Mouse (Mus musculus) neural tube, embryonic 14.5 days (tissue): ENCODE measurements at regions not wholly inside any gene's neighbourhood (a gene's known extent, or its start where the extent isn't known, plus 50 kb on each side); places are given as distances from the start of the nearest gene placed in this dataset.

Experiments used
- ATAC-seq: fragments of 200-750 bp; cut with Nextera tagmentation; 2 replicates; pipeline ENCODE4 v1.8.0; 2017; ENCODE audit warnings: low read depth, mild to moderate bottlenecking, moderate TSS enrichment, moderate library complexity
- H3K27ac ChIP-seq: fragments of 300-500 bp; sonication (generic); 2 replicates; pipeline ENCODE4 v1.5.1; 2014; ENCODE audit warnings: low read depth, mild to moderate bottlenecking, control low read depth, low read length, moderate library complexity, mixed read lengths
- H3K27me3 ChIP-seq: fragments of 300-500 bp; sonication (generic); 2 replicates; pipeline ENCODE4 v1.6.1; 2014; ENCODE audit warnings: low read length; ENCODE audit not compliant: control insufficient read depth, insufficient read depth
- H3K36me3 ChIP-seq: fragments of 300-500 bp; sonication (generic); 2 replicates; pipeline ENCODE4 v1.6.1; 2014; ENCODE audit warnings: low read length, mixed read lengths; ENCODE audit not compliant: control insufficient read depth, insufficient read depth
- H3K4me1 ChIP-seq: fragments of 300-500 bp; sonication (generic); 2 replicates; pipeline ENCODE4 v1.6.1; 2014; ENCODE audit warnings: low read length; ENCODE audit not compliant: control insufficient read depth, insufficient read depth
- H3K4me2 ChIP-seq: fragments of 300-500 bp; sonication (generic); 2 replicates; pipeline ENCODE4 v1.6.1; 2014; ENCODE audit warnings: mild to moderate bottlenecking, low read depth, low read length, control low read depth
- H3K4me3 ChIP-seq: fragments of 300-500 bp; sonication (generic); 2 replicates; pipeline ENCODE4 v1.5.1; 2014; ENCODE audit warnings: low read depth, low read length, control low read depth, mixed read lengths
- H3K9ac ChIP-seq: fragments of 300-500 bp; sonication (generic); replicated peaks from 2 replicates; pipeline ENCODE4 v1.6.1; 2014; ENCODE audit warnings: low read depth, mild to moderate bottlenecking, control low read depth, low read length, mixed read lengths
- H3K9me3 ChIP-seq: fragments of 300-500 bp; sonication (generic); 2 replicates; pipeline ENCODE4 v1.6.1; 2016; ENCODE audit warnings: low read length; ENCODE audit not compliant: control insufficient read depth
- WGBS: fragments of 180-500 bp; shearing (Covaris S2); extraction: QIAGEN DNeasy Blood & Tissue Kit; methylation state at CpG from one replicate; pipeline ENCODE4 v1.1.7; 2014; 5-methylcytosine and 5-hydroxymethylcytosine counted together

DNA sequence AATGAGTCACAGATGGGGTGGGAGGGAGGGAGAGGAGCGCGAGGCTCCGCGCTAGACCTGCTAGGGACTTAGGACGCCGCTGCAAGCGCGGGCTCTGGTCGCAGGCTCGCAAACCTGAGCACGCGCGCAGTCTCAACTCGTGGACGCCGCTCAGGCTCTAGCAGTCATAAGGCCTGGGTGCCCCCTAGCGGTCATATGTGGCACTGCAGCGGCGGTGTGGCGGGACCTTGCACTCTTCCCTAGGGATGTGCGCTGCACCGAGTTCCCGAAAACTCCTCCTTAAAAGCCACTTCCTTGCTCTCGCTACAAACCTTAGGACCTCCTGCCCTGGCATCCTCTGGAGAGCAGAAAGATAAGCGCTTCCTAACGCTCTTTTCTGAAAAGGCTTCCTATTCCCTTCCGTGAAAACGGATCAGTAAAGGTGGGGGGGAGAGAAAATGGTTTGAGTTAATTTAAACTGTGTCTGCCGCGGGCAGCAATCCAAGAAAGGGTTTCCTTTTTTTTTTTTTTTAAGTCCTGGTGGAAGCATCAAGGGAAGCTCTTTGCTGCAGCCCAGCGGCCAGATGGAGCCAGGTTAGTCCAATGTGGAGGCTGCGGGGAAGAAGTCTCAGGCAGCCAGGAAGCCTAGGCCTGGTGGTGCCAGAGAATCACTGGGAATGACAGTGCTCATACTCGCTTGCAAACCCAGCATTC, 50.7 kb upstream of the Kdm8 start:
- no peaks in the 10 kb centered on the region for H3K27me3 ChIP-seq
- peak overlapping the region; percentile 37 for H3K9ac ChIP-seq
- 0 out of 2 replicates have a peak, but pooled peaks cover 7% of the 10 kb centered on the region for H3K4me1 ChIP-seq
- WGBS = under 1% methylated on average over 29 of the region's 33 CpGs
- H3K9me3 ChIP-seq = no peaks in the 10 kb centered on the region
- H3K27ac ChIP-seq = 0 out of 2 replicates have a peak overlapping the region, but pooled peaks have one; percentile 39
- peak; percentile 94 for ATAC-seq
- peak overlapping the region; percentile 79 for H3K4me2 ChIP-seq
- H3K4me3 ChIP-seq = peak overlapping the region; percentile 35
- H3K36me3 ChIP-seq = no peaks in the 10 kb centered on the region
